Mouse (Mus musculus) kidney, embryonic 14.5 days (tissue): ENCODE measurements around the gene Slc25a35. TPM values are rescaled to one million over a fixed set of nuclear protein-coding genes. Genes with fewer than 3 reads are reported as not detected.

Source experiments
- ATAC-seq: fragments of 200-750 bp; cut with Nextera tagmentation; 2 replicates; pipeline ENCODE4 v1.8.0; 2017; ENCODE audit warnings: moderate number of reproducible peaks, mild to moderate bottlenecking, moderate TSS enrichment, moderate library complexity; ENCODE audit not compliant: low FRiP score, low TSS enrichment
- H3K27ac ChIP-seq: fragments of 300-500 bp; sonication (generic); 2 replicates; pipeline ENCODE4 v1.5.1; 2014; ENCODE audit warnings: low read depth, mild to moderate bottlenecking, low read length, moderate library complexity, mixed read lengths
- H3K27me3 ChIP-seq: fragments of 300-500 bp; sonication (generic); 2 replicates; pipeline ENCODE4 v1.6.1; 2014; ENCODE audit warnings: mild to moderate bottlenecking, low read length; ENCODE audit not compliant: control insufficient read depth, insufficient read depth
- H3K36me3 ChIP-seq: fragments of 300-500 bp; sonication (generic); 2 replicates; pipeline ENCODE4 v1.6.1; 2014; ENCODE audit warnings: low read length, mixed read lengths; ENCODE audit not compliant: control insufficient read depth, insufficient read depth
- H3K4me1 ChIP-seq: fragments of 300-500 bp; sonication (generic); 2 replicates; pipeline ENCODE4 v1.6.1; 2014; ENCODE audit warnings: low read length, mixed read lengths; ENCODE audit not compliant: control insufficient read depth, insufficient read depth
- H3K4me2 ChIP-seq: fragments of 300-500 bp; sonication (generic); replicated peaks from 2 replicates; pipeline ENCODE4 v1.6.1; 2014; ENCODE audit warnings: low read depth, mild to moderate bottlenecking, low read length
- H3K4me3 ChIP-seq: fragments of 300-500 bp; sonication (generic); 2 replicates; pipeline ENCODE4 v1.5.1; 2014; ENCODE audit warnings: mild to moderate bottlenecking, low read length
- H3K9ac ChIP-seq: fragments of 300-500 bp; sonication (generic); 2 replicates; pipeline ENCODE4 v1.6.1; 2014; ENCODE audit warnings: low read depth, mild to moderate bottlenecking, low read length, moderate library complexity
- H3K9me3 ChIP-seq: fragments of 300-500 bp; sonication (generic); 2 replicates; pipeline ENCODE4 v1.6.1; 2016; ENCODE audit warnings: low read length; ENCODE audit not compliant: control insufficient read depth
- WGBS: fragments of 180-500 bp; shearing (Covaris S2); extraction: QIAGEN DNeasy Blood & Tissue Kit; methylation state at CpG from one replicate; pipeline ENCODE4 v1.1.7; 2014; 5-methylcytosine and 5-hydroxymethylcytosine counted together
- polyA plus RNA-seq: library from polyadenylated mRNA; unstranded; fragments of >200 nt; fragmentation: Nextera tagmentation; extraction: Ambion mirVana; gene quantifications from 2 replicates; pipeline ENCODE4 v1.2.1, GENCODE M21; 2014

Slc25a35 gene
- polyA plus RNA-seq, 1 experiment from 2014 or later = 4.5 TPM

GRCm38 (mm10) chr11:68940516-68940915, 27.4 kb upstream of the Slc25a35 start:
- Histone ChIP-seq H3K4me2 (peak overlapping the region; percentile 38), H3K27ac (no peak overlapping the region), H3K27me3 (no peaks in the 10 kb centered on the region), H3K4me3 (peak overlapping the region; percentile 48), H3K4me1 (peaks cover 4% of the 10 kb centered on the region; the same call in 1 of the 2 replicates), H3K9me3 (no peaks in the 10 kb centered on the region), H3K9ac (peak overlapping the region; percentile 57; the same call in 1 of the 2 replicates), H3K36me3 (no peaks in the 10 kb centered on the region)
- no peak for ATAC-seq
- 39% methylated on average over 4 of the region's 4 CpGs for WGBS

- Histone ChIP-seq H3K27ac (no peak overlapping the region), H3K27me3 (no peaks in the 10 kb centered on the region), H3K4me2 (no peak overlapping the region), H3K4me1 (peaks cover 7% of the 10 kb centered on the region), H3K9ac (no peak overlapping the region), H3K4me3 (no peak overlapping the region), H3K9me3 (no peaks in the 10 kb centered on the region), H3K36me3 (0 out of 2 replicates have a peak, but pooled peaks cover 3% of the 10 kb centered on the region)
- no peak for ATAC-seq
- WGBS = 82% methylated on average over 8 of the region's 8 CpGs
Observed at GRCm38 (mm10) chr11:68942731-68943130, 25.2 kb upstream of the Slc25a35 start.

GRCm38 (mm10) chr11:68945245-68945644, 22.7 kb upstream of the Slc25a35 start:
- H3K4me1 ChIP-seq = peaks cover 7% of the 10 kb centered on the region
- 88% methylated on average over 2 of the region's 2 CpGs for WGBS
- H3K4me3 ChIP-seq = no peak overlapping the region
- H3K27ac ChIP-seq = no peak overlapping the region
- 0 out of 2 replicates have a peak, but pooled peaks cover 3% of the 10 kb centered on the region for H3K36me3 ChIP-seq
- no peaks in the 10 kb centered on the region for H3K27me3 ChIP-seq
- no peak overlapping the region for H3K9ac ChIP-seq
- no peak overlapping the region for H3K4me2 ChIP-seq
- no peaks in the 10 kb centered on the region for H3K9me3 ChIP-seq
- ATAC-seq = no peak

- H3K4me1 ChIP-seq = peaks cover 3% of the 10 kb centered on the region; the same call in 1 of the 2 replicates
- H3K9me3 ChIP-seq = no peaks in the 10 kb centered on the region
- H3K36me3 ChIP-seq = 0 out of 2 replicates have a peak, but pooled peaks cover 3% of the 10 kb centered on the region
- no peak overlapping the region for H3K4me2 ChIP-seq
- no peaks in the 10 kb centered on the region for H3K27me3 ChIP-seq
- 89% methylated on average over 4 of the region's 4 CpGs for WGBS
- H3K27ac ChIP-seq = no peak overlapping the region
- H3K9ac ChIP-seq = no peak overlapping the region
- H3K4me3 ChIP-seq = no peak overlapping the region
- no peak for ATAC-seq
Observed at GRCm38 (mm10) chr11:68946001-68946400, 21.9 kb upstream of the Slc25a35 start.

- WGBS = 15% methylated on average over 16 of the region's 16 CpGs
- Histone ChIP-seq H3K4me2 (peak overlapping the region; percentile 36), H3K9me3 (no peaks in the 10 kb centered on the region), H3K4me1 (peaks cover 3% of the 10 kb centered on the region; the same call in 1 of the 2 replicates), H3K9ac (peak overlapping the region; percentile 37), H3K27me3 (no peaks in the 10 kb centered on the region; the same call in 1 of the 2 replicates), H3K36me3 (0 out of 2 replicates have a peak, but pooled peaks cover 3% of the 10 kb centered on the region), H3K4me3 (peak overlapping the region; percentile 18), H3K27ac (no peak overlapping the region)
- peak; percentile 44 for ATAC-seq
Observed at GRCm38 (mm10) chr11:68946806-68947440, 21.0 kb upstream of the Slc25a35 start.

GRCm38 (mm10) chr11:68947542-68947993, 20.4 kb upstream of the Slc25a35 start:
- Histone ChIP-seq H3K36me3 (0 out of 2 replicates have a peak, but pooled peaks cover 3% of the 10 kb centered on the region), H3K9me3 (no peaks in the 10 kb centered on the region), H3K4me3 (peak overlapping the region; percentile 12; the same call in 1 of the 2 replicates), H3K27ac (no peak overlapping the region), H3K9ac (peak overlapping the region; percentile 2; the same call in 1 of the 2 replicates), H3K4me2 (peak overlapping the region; percentile 23; the same call in 1 of the 2 replicates), H3K4me1 (peaks cover 3% of the 10 kb centered on the region; the same call in 1 of the 2 replicates), H3K27me3 (no peaks in the 10 kb centered on the region; the same call in 1 of the 2 replicates)
- WGBS = 10% methylated on average over 12 of the region's 12 CpGs
- ATAC-seq = peak; percentile 37; the same call in 1 of the 2 replicates

DNA sequence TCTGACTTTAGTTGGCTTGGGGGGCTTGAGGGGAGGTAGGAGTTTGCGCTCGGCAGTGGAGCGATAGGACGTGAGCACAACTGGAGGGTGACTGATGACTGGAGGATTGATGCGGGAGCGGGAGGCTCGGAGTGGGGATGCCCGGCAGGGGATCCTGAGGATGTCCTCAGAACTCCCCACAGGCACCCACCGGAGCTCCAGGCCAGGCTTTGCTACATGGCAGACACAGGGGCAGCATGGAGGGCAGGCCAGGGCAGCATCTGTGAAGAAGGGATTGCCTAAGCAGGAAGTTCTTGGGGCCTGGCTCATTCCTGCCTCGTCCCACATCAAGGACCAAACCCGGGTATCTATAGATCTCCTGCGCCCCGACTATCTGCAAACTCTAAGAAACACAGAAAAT, 14.0 kb upstream of the Slc25a35 start:
- peak overlapping the region; percentile 29 for H3K4me3 ChIP-seq
- no peak overlapping the region for H3K27ac ChIP-seq
- no peak for ATAC-seq
- peak overlapping the region; percentile 47 for H3K4me2 ChIP-seq
- 8% methylated on average over 13 of the region's 13 CpGs for WGBS
- H3K36me3 ChIP-seq = no peaks in the 10 kb centered on the region
- no peaks in the 10 kb centered on the region for H3K9me3 ChIP-seq
- no peaks in the 10 kb centered on the region; the same call in 1 of the 2 replicates for H3K4me1 ChIP-seq
- peaks cover 16% of the 10 kb centered on the region for H3K27me3 ChIP-seq
- peak overlapping the region; percentile 13; the same call in 1 of the 2 replicates for H3K9ac ChIP-seq

DNA sequence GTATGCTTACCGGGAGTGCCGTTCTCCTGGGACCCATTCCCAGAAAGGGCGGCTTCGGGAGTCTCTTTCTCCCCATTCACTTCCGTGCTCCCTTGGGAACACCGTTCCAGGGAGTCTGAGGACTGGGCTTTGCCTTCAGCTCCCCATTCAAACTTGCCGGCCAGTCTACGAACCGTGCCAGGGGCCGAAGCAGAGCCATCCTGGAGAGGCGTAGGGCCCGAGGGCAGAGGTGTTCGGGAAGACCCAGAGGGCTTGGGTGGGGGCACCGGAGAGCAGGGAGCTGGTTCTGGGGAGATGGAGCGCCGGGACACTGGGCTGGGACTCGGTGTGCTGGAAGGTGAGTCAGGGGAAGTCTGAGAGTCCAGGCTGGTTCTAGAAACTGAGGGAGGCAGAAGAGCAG, 13.5 kb upstream of the Slc25a35 start:
- no peaks in the 10 kb centered on the region for H3K36me3 ChIP-seq
- H3K9me3 ChIP-seq = no peaks in the 10 kb centered on the region
- H3K27ac ChIP-seq = no peak overlapping the region
- H3K4me2 ChIP-seq = peak overlapping the region; percentile 47
- H3K9ac ChIP-seq = peak overlapping the region; percentile 13; the same call in 1 of the 2 replicates
- peak overlapping the region; percentile 29 for H3K4me3 ChIP-seq
- H3K27me3 ChIP-seq = peaks cover 16% of the 10 kb centered on the region
- ATAC-seq = no peak
- H3K4me1 ChIP-seq = no peaks in the 10 kb centered on the region; the same call in 1 of the 2 replicates
- 3% methylated on average over 17 of the region's 17 CpGs for WGBS

DNA sequence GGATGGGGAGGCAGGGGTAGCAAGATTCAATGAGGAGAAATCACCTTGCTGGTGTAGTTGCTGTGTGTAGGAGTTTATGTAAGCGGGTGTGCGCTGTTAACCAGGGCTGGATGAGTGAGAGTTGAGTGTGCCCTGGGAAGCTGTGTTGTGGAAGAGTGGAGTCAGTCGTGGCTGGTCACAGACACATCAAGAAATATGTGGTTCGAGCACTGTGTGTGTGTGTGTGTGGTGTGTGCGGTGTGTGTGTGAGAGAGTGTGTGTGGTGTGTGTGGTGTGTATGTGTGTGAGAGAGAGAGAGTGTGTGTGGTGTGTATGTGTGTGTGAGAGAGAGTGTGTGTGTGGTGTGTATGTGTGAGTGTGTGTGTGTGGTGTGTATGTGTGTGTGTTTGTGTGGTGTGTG, 12.5 kb upstream of the Slc25a35 start:
- H3K4me2 ChIP-seq = peak overlapping the region; percentile 47
- peak; percentile 13; the same call in 1 of the 2 replicates for ATAC-seq
- no peaks in the 10 kb centered on the region; the same call in 1 of the 2 replicates for H3K4me1 ChIP-seq
- no peak overlapping the region for H3K9ac ChIP-seq
- H3K27me3 ChIP-seq = peaks cover 16% of the 10 kb centered on the region
- H3K36me3 ChIP-seq = no peaks in the 10 kb centered on the region
- 59% methylated on average over 5 of the region's 5 CpGs for WGBS
- H3K4me3 ChIP-seq = peak overlapping the region; percentile 29; the same call in 1 of the 2 replicates
- H3K9me3 ChIP-seq = no peaks in the 10 kb centered on the region
- no peak overlapping the region for H3K27ac ChIP-seq
